Mouse (Mus musculus) heart, postnatal 10 days (tissue): ENCODE measurements around the gene Gon4l. TPM values are rescaled to one million over a fixed set of nuclear protein-coding genes. Genes with fewer than 3 reads are reported as not detected.

Source experiments
- DNase-seq, 2 experiments: peaks; one replicate each; pipeline ENCODE4 v3.0.0; 2021
- intact Hi-C: fragments of 180-260 bp; cut with DNase I; formaldehyde crosslinking; loops from one replicate; pipeline ENCODE4 v1.15.1; 2025
- total RNA-seq, 2 experiments: library from RNA; stranded (reverse); gene quantifications; 2 replicates each; pipeline ENCODE4 v1.2.3; 2021

Gon4l gene
- total RNA-seq, 2 experiments from 2014 or later, result 25.4 to 33.6 TPM

DNA sequence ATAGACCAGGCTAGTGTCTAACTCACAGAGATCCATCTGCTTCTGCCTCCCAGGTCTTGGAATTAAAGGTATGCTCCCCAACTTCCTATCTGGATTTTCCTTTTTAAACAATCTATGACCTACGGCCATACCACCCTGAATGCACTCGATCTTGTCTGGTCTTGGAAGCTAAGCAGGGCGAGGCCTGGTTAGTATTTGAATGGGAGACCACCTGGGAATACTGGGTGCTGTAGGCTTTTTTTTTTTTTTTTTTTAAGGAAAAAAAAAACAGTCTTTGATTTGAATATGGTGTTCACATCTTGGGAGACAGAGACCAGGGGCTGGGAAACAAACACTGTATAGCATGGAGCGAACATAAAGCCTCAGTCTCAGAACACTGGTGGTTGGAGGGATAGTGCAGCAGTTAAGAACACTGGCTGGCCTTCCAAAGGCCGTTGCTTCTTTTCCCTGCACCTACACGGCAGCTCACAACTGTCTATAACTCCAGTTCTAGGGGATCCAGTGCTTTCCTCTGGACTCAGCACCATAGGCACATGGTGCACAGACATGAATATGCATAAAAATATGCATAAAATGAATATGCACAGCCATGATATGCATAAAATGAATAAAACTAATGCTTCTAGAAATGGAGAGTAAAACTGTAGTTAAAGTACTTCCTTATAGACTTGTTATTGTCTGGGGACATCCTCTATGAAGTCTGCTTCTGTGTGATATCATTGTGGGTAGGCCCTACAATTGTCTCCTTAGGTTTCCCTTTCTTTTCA, 71.5 kb downstream of the Gon4l start:
- DNase-seq, result no peak
- intact Hi-C loops, result no loop called here

DNA sequence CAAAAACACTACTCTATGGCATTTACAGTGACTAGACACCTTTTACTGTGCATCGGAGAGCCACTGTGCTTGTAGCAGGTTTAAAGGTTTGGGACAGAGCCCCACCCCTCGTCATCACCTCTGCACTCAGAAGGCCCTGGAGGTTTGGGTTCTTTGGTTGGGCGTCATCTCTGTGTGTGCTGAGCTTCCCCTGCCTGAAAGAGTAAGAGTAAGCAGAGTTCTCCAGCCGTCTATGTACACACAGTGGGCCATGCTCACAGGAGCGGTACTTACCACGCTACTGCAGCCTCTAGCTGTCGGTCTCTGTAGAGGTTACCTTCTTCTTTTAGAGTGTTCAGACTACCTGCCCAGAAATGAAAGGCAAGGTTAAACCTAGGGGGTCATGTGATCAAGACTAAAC, 77.6 kb downstream of the Gon4l start:
- intact Hi-C loops, result no loop called here
- DNase-seq, result no peak

DNA sequence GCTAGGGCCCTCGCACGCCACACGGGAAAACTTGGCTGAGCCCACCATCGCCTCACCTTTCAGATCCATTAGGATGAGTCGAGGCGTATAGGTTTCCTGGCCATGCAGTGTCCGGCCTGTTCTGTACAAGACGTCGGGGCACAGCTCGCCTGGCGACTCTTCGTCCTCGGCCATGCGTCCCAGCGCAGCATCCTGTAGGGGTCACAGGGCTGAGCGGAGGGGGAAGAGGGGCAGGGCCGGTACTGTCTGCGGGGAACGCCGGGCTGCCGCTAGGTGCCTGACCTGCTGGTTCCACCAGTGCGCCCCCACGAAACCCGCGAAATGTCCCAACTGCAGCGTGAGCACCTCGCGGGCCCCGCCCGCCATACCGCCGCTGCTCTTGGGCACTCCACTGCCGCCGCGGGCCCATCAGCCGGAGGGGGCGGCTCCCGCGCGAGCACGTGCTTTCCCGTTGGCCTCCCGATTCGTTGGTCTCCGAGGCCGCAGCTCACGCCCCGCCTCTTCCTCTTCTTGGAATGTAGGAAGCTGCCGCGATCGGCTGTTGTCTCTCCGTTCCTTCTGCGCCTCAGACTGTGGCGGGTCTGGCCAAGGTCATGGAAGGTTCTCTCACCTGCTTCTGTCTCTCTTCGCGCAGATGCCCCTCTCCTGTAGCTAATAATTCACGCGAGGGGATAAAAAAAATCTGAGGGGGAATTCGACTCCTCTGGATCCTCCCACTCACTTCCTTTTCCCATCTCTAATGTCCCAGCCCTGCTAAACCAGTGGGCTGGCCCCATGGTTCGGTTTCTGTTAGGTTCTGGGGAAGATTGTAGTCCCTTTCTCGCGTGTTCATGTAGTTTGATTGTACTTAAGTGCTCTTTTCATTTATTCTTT, 78.7 kb downstream of the Gon4l start, which contains the start of gene Msto1:
Gene Msto1 (minus strand): TSS at position 489 of the 873 bp plus-strand sequence.
- intact Hi-C loops, result no loop called here
- DNase-seq, result peak; percentile 95

DNA sequence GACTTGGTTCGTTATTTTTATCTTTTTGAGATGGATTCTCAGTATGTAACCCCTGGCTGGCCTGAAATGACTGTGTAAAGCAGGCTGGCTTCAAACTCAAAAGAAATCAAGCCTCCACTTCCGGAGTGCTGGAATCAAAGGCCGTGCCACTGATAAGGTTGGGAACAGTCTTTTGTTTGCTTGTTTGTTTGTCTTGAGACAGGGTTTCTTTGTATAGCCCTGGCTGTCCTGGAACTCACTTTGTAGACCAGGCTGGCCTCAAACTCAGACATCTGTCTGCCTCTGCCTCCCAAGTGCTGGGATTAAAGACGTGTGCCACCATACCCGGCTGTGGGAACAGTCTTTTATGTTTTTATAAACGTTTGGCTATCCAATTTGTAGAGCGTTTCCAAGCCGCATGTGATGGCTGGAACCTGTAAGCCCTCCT, 79.4 kb downstream of the Gon4l start:
- intact Hi-C loops, result no loop called here
- no peak for DNase-seq

DNA sequence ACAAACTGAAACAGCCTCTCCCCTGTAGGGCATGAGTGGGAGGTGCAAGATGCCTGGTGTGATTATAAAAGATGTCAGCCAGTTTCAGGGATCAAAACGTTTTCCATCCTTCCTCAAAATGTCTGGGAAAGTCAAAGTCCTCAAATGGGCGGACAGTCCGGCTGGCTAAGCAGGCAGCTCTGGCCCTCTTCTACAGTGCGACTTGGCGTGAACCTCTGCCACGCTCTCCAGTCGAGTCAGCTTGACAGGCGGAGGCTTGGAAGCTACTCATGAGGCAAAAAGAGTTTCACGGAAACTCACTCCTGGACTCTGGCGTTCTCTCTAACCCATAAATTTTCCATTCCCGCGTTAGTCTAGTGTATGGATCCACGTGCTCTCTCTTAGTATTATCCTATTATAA, 84.0 kb downstream of the Gon4l start:
- no peak for DNase-seq
- intact Hi-C loops, result no loop called here

DNA sequence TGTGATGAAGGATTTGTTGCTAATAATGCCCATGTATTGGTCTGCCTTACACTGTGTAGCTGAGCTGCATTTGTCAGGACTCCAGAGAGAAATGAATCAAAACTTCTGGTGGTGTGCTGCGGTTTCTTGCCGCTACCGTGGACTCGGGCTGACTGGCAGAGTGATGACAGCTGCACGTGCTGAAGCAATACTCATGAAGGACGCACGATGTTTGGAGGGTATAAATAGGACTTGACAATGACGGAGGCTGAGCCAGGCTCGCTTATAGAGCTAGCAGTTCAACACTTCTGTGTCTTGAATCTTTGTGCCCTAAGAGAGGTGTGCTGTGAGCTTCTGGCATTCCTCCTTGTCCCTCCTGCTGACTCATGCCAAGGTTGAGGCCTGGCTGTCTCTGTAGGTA, 86.4 kb downstream of the Gon4l start:
- intact Hi-C loops, result no loop called here
- peak; percentile 35 to 42 for DNase-seq

DNA sequence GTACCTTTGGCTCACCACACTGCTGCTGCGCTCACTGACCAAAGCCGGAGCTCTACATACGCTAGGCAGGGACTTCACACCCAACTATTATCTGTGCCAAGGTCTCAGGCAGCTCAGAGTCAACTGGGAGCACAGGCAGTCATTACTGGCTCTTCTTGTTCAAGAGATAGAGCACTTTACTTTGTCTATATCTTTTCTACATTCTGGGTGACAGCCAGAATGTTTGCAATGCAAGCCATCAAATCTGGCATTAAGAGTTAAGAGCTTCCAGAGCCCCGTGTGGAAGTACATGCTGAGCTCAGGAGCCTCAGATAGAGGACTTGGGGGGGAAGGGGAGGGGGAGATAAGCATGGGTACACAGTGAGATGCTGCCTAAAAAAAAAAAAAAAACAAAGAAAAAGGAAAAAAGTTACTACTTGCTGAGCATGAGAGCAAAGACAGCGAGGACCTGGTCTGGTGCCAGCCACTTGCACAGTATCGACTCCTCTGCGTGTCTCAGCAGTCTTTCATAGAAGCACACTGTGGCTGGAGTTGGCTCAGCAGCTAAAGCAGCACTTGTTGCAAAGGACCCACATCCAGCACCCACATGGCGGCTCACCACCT, 89.1 kb downstream of the Gon4l start:
- intact Hi-C loops, result no loop called here
- DNase-seq, result peak; percentile 53 to 62

DNA sequence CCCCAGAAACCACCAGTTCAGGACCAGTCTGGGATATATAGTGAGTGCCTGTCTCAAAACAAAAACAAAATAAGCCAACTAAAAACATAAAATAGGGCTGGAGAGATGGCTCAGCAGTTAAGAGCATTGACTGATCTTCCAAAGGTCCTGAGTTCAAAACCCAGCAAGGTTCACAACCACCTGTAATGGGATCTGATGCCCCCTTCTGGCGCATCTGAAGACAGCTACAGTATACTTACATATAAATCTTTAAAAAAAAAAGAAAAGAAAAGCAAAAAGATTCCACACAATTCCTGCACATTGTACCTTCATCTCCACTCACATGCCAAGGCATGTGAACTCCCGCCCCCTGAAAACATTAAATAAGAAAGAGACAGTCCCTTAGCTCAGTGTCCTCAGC, 90.6 kb downstream of the Gon4l start:
- intact Hi-C loops, result no loop called here
- no peak for DNase-seq

DNA sequence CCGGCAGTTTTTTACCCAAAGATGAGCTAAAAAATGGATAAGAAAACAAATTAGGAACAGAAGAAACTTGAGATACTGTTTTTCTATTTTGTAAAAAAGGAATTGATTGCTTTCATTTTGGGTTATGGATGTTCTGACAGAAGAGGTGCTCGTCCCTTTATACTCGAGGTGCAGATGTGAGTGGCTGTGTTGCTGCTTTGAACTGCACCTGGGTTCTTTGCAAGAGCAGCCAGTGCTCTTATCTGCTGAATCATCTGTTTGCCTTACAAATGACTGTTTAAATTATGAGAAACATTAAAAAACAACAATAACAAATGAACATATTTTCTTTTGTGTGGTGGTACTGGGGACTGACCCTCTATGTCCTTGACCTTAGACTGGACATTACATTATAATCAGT, 94.5 kb downstream of the Gon4l start:
- DNase-seq, result no peak
- intact Hi-C loops, result no loop called here

DNA sequence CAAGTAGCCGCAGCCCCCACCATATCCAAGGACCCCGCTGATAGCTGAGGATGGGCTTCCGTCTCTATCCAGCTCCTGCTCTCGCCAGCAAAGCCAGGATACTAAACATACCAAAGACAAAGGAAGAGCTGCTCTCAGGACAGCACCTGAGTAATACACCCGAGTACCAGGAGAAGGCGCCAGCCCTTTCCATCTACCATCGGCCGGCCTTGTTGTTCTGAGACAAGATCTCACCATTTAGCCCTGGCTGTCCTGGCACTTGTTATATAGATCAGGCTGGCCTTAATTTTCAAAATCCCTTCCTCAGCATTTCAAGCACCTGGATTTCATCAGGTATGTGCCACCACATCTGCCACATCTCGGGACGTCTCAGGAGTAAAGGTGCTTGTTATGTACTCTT, 104.0 kb downstream of the Gon4l start:
- no peak for DNase-seq
- intact Hi-C loops, result loop anchor here (2.0 kb wide), 1 partner anchor 94 kb away; no protein-coding TSS in a partner anchor

DNA sequence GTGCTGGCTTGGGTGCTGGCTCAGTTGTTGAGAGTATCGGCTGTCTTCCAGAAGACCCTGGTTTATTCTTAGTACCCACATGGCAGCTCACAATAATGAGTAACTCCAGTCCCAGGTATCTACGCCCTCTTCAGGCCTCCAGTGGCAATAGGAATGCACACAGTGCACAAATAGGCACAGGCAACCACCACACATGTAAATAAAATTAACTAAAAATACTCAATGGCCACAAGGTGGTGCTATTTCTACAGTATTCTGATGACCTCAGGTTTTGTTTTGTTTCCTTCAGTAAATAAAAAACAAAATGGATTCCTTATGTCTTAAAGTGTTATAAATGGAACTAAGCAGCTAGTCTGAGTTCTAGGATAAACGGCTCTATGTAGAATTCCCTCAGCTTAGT, 104.7 kb downstream of the Gon4l start:
- DNase-seq, result peak; percentile 24 to 61
- intact Hi-C loops, result loop anchor here (2.0 kb wide), 1 partner anchor 93 kb away; no protein-coding TSS in a partner anchor

DNA sequence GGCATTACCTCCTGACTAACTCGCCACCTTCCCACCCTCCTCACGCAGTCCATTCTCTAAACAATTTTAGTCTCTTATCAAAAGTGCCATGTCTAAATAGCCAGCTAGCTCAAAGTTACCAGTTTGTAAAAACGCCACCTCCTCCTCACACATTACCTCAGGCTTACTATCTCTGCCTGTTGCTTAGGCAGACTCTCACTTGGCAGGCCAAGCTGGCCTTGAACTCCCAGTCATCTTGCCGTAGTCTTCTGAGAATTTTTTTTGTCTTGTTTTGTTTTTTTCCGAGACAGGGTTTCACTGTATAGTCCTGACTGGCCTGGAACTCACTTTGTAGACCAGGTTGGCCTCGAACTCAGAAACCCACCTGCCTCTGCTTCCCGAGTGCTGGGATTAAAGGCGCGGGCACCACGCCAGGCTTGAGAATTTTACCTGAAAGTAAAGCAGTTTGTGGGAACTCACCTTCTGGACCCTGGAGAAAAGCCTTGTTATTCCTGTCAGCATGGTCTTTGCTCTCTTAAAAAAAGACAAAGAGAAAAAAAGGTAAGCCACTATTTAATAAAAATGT, 107.4 kb downstream of the Gon4l start:
- intact Hi-C loops, result no loop called here
- no peak for DNase-seq

DNA sequence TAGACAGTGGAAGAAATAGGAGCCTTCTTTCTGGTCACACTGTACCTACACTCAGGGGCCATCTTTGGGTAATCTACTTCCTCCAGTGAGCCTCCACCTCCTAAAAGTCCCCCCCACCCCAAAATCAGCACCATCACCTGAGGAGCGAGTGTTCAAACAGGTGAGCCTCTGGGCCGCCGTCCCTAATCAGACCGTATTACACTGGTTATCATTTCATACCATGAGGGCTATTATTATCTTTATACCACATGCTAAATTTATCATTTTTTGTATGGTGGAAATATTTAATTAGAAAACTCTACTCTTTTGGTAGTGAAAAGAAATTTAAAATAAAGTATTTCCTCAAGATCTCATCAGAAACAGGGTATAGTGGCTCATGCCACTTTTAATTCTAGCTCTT, 109.1 kb downstream of the Gon4l start:
- no peak for DNase-seq
- intact Hi-C loops, result no loop called here

DNA sequence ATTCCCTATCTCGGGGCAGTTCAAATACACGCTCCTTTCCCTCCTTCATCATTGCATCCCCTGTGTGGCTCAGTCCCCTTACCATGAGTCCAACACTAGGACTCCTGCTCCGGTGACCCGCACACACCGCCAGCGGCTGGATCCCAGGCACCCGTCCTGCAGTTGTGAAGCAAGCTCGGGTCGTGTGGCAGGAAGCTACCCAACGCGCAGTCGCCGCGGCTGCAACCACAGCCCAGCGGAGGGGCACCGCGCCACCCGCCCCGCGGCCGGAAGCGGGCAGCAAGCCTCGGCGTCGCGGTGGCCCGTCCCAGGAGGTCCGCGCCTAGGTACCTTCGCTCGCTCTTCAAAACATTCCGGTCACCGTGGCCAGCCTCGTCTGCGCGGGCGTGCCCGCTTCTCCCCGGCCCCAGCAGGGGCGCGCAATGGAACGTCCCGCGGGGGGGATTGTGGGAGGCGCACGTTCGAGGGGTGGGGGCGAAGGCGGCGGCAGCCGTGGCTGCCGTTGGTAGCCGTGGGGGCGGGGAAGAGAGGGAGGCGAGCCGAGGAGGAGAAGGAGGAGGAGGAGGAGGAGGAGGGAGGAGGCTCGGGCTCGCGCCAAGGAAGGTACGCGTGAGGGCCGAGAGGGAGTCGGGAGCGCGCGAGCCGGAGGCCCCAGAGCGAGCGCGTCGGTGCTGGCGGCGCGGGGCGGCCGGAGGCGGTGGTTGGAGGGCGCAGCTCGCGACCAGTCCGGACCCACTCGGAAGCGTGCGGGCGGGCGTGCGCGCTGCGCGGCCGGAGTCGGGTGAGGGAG, 115.0 kb downstream of the Gon4l start:
- intact Hi-C loops, result loop anchor here (5.0 kb wide), 1 partner anchor 42 kb away; no protein-coding TSS in a partner anchor
- peak; percentile 94 for DNase-seq

DNA sequence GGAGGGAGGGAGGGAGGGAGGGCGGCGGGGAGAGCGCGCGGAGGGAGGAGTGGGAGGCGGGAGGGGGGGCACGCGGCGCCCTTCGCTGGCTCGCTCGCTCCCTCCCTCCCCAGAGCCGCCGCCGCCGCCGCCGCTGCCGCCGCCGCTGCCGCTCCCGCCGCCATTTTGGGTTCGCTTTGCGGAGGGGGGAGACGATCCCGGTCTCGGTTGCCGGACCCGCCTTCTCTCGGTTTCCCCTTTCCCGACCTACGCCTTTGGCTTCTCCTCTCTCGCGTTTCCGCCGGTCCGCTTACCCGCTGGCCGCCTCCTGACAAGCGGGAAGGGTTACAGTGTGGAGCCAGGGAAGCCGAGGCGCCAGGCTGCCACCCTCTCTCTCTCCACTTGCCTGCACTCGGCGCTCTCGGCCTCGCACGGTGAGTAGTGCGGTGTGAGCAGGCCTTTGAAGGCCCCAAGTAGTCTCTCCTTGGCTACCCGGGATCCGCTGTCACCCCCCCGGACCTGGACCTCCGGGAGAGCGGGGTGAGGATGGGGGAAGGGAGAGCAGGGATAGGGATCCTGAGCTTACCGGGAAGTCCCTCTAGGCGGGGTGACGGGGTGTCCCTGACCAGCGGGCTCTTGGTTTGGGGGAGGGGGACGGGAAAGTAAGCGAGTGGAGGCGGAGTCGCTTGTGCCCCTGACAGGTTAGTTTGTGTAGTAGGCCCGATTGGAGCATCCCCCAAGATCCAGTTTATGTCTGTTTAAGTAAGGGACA, 115.7 kb downstream of the Gon4l start, which contains the start of the genes Ash1l and Dap3:
Gene Ash1l (plus strand): TSS at position 47 of the 751 bp plus-strand sequence.
Gene Dap3 (minus strand): TSS at position 606 of the 751 bp plus-strand sequence.
- peak; percentile 85 to 89 for DNase-seq
- intact Hi-C loops, result no loop called here

DNA sequence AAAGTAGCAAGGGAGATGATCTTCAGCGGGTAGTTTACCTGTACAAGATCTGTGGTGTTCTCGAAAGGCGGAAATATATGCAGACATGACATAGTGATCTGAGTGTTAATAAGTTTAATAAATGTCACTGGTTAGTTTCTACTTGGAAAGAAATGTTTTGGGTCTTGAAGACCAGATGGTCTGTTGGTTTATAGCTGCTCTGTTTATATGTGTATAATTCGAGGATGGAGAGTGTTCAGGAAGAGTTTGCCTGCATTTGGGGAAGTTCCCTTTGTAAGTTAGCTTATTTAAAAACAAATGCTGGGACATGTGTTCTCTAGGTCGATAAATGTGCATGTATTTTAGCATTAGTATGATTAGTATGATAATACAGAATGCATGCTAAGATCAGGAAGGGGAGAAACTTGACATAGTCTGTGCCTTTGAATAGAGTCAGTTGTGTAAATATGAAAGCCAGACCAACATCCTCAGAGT, 116.3 kb downstream of the Gon4l start:
- intact Hi-C loops, result no loop called here
- no peak for DNase-seq

DNA sequence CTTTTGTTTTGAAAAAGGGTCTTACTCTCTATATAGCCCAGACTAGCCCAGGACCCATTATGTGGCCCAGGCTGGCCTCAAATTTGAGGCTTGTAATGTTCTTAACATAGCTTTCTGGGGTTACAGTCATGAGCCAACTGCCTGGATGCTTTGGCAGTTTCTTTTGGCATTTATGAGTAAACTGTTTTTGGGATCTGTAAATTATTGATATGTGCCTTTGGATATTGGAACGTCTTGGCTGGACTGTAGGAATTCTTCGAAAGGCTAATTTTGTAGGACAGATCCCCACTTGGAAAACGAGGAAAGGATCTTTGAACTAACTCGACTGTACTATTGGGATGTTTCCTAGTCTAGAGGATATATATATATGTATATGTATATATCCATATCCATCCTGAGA, 118.2 kb downstream of the Gon4l start:
- no peak for DNase-seq
- intact Hi-C loops, result no loop called here

DNA sequence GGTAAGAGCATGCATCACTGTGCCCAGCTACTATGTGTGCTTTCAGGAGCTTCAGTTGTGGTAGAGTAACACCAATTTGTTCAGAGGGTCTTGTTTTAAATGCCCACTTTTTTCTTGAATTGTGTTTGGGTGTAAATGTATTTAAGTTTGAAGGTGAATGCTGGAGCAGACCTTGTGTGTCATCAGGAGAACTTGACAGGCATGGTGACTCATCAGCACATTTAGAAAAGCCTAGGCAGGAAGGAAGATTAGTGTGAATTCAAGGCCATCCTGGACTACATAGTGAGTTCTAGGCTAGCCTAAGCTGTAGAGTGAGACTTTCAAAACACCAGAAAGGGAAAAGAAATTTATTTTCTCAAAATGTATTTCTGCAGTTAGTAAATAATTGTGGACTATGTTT, 118.7 kb downstream of the Gon4l start:
- DNase-seq, result no peak
- intact Hi-C loops, result no loop called here
